Mouse (Mus musculus): ENCODE results near the gene Zkscan1.

GRCm38 (mm10) chr5:138137257-138137656, 52.4 kb downstream of the Zkscan1 start:
- TF ChIP-seq ZNF384 (IDR thresholded peaks at IDR 0.05; ENCODE audit: low read depth, low read length), result no peak
- TF ChIP-seq MAFK (IDR thresholded peaks at IDR 0.05; ENCODE audit: insufficient read depth, low read depth, low read length), result no peak
- no peak for TF ChIP-seq ZC3H11A (IDR thresholded peaks at IDR 0.05; ENCODE audit: borderline replicate concordance, low read depth, low read length)
- TF ChIP-seq HCFC1 (IDR thresholded peaks at IDR 0.05; ENCODE audit: borderline replicate concordance, insufficient read depth, low read length), result no peak
- TF ChIP-seq CHD2 (IDR thresholded peaks at IDR 0.05; ENCODE audit: low read depth, low read length), result no peak
